Mouse (Mus musculus): ENCODE measurements around the gene Wdr13. TPM values are rescaled to one million over a fixed set of nuclear protein-coding genes. Genes with fewer than 3 reads are reported as not detected.
A peak's percentile ranks its signal among the peaks of the same experiment; 100 is the strongest.

The Wdr13 gene
- polyA plus RNA-seq, 1 experiment from 2014 or later, result 19.8 TPM

DNA sequence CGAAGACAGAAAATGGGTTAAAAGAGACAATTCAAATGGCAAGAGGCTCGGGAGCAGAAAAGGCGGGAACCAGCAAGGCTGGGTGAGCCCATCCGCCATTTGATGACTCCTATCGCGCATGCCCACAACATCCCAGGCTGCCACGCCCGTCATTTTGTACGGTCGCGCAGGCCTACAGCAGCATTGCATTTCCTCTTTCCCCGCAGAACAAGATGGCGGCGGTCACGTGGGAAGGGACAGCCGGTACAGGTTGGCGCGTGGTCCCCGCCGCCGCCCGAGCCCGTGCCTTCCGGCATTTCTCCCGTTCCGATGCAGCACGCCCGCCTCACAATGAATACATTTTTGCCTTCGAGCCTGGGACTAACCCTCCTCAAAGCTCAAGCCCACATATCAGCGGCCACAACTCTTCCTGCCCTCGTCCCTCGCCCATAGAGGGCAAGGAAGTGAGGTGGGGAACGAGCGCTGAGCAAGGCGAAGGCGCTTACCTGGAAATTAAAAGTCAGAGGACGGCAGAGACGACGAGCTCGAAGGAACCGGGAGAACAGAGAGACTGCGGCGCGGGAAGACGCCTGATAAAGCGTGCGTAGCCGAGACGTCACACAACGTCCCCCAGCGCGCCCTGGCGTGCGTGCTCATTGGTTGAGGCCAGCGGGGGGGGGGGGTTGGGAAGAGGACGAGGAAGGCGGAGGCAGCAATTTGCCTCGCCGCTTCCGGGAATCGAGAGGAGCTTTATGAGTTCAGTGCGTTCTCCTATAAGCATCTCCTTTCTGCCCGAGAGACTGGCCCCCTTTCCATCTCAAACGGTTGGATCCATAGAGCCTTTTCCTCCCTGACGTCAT lies 12.7 kb upstream of the Wdr13 start, which contains the start of gene Rbm3:
TSS of gene Rbm3 (minus strand) at position 728 of the 839 bp plus-strand sequence.
- WGBS, result 22% methylated on average over 62 of the region's 65 CpGs
- H3K4me3 ChIP-seq (ENCODE audit: low read length), result peak within 1 kb of the TSS; percentile 67
- peak within 1 kb of the TSS; percentile 64 for H3K4me2 ChIP-seq (ENCODE audit: low read depth, low read length)
- H3K36me3 ChIP-seq (ENCODE audit: control insufficient read depth, insufficient read depth, low read length), result no peaks in the 10 kb centered on the region
- peak; percentile 97 for ATAC-seq
- peaks cover 6% of the 10 kb centered on the region for H3K4me1 ChIP-seq (ENCODE audit: control insufficient read depth, insufficient read depth, low read length)
- H3K27ac ChIP-seq (ENCODE audit: low read length), result peak within 1 kb of the TSS; percentile 97
- H3K9ac ChIP-seq (ENCODE audit: low read depth, low read length), result peak within 1 kb of the TSS; percentile 81
- H3K9me3 ChIP-seq (ENCODE audit: control insufficient read depth, low read length), result no peaks in the 10 kb centered on the region
- no peaks in the 10 kb centered on the region for H3K27me3 ChIP-seq (replicated peaks; ENCODE audit: control insufficient read depth, insufficient read depth, low read length)

DNA sequence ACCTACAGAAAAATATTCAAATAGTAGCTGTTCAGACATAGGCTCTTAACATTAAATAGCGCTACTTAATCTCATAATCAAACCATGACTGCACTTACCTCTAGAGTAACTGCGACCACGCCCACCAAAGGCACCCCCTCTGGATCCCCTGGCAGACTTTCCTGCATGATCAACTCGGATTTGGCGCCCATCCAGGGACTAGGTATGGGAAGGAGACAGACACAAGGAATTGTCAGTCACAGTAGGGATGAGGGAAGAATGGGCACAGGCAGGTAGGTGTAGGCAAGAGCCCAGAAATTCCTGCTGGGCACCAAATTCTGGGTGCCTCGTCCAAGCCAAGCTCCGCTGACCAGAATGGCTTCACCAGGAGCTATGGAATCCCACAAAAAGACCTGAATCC lies 11.1 kb upstream of the Wdr13 start:
- H3K27me3 ChIP-seq (replicated peaks; ENCODE audit: control insufficient read depth, insufficient read depth, low read length), result no peaks in the 10 kb centered on the region
- peak overlapping the region; percentile 81 for H3K9ac ChIP-seq (ENCODE audit: low read depth, low read length)
- peak overlapping the region; percentile 64 for H3K4me2 ChIP-seq (ENCODE audit: low read depth, low read length)
- no peak overlapping the region for H3K27ac ChIP-seq (ENCODE audit: low read length)
- H3K4me3 ChIP-seq (ENCODE audit: low read length), result peak overlapping the region; percentile 67
- H3K9me3 ChIP-seq (ENCODE audit: control insufficient read depth, low read length), result no peaks in the 10 kb centered on the region
- 68% methylated on average over 7 of the region's 7 CpGs for WGBS
- no peak for ATAC-seq
- peaks cover 6% of the 10 kb centered on the region for H3K4me1 ChIP-seq (ENCODE audit: control insufficient read depth, insufficient read depth, low read length)
- H3K36me3 ChIP-seq (ENCODE audit: control insufficient read depth, insufficient read depth, low read length), result no peaks in the 10 kb centered on the region

DNA sequence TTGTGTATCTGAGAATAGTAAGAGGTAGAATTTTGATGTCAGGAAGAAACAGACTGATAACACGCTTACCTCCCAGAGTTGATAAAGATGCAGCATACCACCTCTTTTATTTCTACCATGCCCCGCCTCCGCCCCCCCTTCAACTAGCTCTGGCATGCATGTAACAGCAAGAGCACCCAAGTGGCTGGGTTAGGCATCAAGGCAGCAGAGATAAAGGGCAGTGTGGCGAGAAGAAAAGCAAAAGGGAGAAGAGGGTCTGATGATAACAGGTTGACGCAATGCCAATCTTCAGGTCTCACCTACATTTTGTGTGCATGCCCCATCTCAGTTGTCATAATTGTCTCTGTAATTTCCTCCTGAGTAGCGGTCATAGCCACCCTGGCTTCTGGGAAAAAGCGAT lies 10.3 kb upstream of the Wdr13 start:
- WGBS, result 83% methylated on average over 7 of the region's 7 CpGs
- H3K27me3 ChIP-seq (replicated peaks; ENCODE audit: control insufficient read depth, insufficient read depth, low read length), result no peaks in the 10 kb centered on the region
- H3K36me3 ChIP-seq (ENCODE audit: control insufficient read depth, insufficient read depth, low read length), result no peaks in the 10 kb centered on the region
- H3K4me1 ChIP-seq (ENCODE audit: control insufficient read depth, insufficient read depth, low read length), result peaks cover 6% of the 10 kb centered on the region
- H3K4me2 ChIP-seq (ENCODE audit: low read depth, low read length), result 0 out of 2 replicates have a peak overlapping the region, but pooled peaks have one; percentile 1
- H3K4me3 ChIP-seq (ENCODE audit: low read length), result no peak overlapping the region
- H3K9ac ChIP-seq (ENCODE audit: low read depth, low read length), result no peak overlapping the region
- no peak overlapping the region for H3K27ac ChIP-seq (ENCODE audit: low read length)
- ATAC-seq, result no peak
- no peaks in the 10 kb centered on the region for H3K9me3 ChIP-seq (ENCODE audit: control insufficient read depth, low read length)

DNA sequence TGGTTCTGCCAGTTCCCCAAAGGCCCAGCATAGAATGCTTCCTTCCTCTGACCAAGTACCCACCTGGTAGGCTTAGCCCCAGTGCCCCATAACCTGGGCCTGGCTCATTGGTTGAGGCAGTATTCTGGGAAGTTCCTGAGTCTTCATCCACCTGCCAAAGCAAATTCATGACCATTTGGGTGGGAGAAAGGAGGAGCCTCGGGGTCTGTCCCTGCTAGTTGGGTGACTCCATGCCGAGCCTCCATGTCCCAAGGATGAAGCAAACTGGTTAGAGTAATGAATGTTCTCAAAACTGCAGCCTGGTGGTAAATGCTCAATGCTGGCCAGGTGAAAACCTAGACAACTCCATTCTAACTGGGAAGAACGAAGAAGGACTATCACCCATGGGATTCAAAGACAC lies 8.4 kb upstream of the Wdr13 start:
- Histone ChIP-seq H3K4me2 (ENCODE audit: low read depth, low read length) (no peak overlapping the region), H3K4me3 (ENCODE audit: low read length) (no peak overlapping the region), H3K27ac (ENCODE audit: low read length) (no peak overlapping the region), H3K4me1 (ENCODE audit: control insufficient read depth, insufficient read depth, low read length) (peaks cover 6% of the 10 kb centered on the region), H3K9me3 (ENCODE audit: control insufficient read depth, low read length) (no peaks in the 10 kb centered on the region), H3K9ac (ENCODE audit: low read depth, low read length) (no peak overlapping the region), H3K27me3 (replicated peaks; ENCODE audit: control insufficient read depth, insufficient read depth, low read length) (no peaks in the 10 kb centered on the region), H3K36me3 (ENCODE audit: control insufficient read depth, insufficient read depth, low read length) (no peaks in the 10 kb centered on the region)
- ATAC-seq, result no peak
- 80% methylated on average over 3 of the region's 3 CpGs for WGBS

DNA sequence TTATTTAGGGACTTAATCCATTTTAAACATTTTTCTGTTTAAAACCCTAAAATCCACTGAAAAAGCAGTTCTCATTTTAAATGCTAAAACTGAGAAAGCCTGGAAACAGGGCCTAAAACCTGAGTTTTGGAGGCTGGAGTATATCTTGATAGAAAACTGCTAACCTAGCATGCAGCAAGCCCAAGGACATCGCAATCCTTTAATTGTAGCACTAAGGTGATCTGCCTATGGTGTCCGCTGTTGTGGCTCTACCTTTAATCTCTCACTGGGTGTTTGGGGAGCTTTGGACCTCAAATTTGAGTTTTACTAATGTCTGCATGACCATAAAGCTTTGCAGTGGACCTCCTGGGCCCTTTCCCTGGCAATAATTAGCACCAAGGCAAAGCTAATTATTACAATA lies 7.8 kb upstream of the Wdr13 start:
- no peak overlapping the region for H3K9ac ChIP-seq (ENCODE audit: low read depth, low read length)
- H3K27ac ChIP-seq (ENCODE audit: low read length), result no peak overlapping the region
- H3K4me3 ChIP-seq (ENCODE audit: low read length), result no peak overlapping the region
- H3K9me3 ChIP-seq (ENCODE audit: control insufficient read depth, low read length), result no peaks in the 10 kb centered on the region
- no peaks in the 10 kb centered on the region for H3K27me3 ChIP-seq (replicated peaks; ENCODE audit: control insufficient read depth, insufficient read depth, low read length)
- ATAC-seq, result no peak
- peaks cover 6% of the 10 kb centered on the region for H3K4me1 ChIP-seq (ENCODE audit: control insufficient read depth, insufficient read depth, low read length)
- 89% methylated on average over 2 of the region's 2 CpGs for WGBS
- H3K36me3 ChIP-seq (ENCODE audit: control insufficient read depth, insufficient read depth, low read length), result no peaks in the 10 kb centered on the region
- H3K4me2 ChIP-seq (ENCODE audit: low read depth, low read length), result no peak overlapping the region

DNA sequence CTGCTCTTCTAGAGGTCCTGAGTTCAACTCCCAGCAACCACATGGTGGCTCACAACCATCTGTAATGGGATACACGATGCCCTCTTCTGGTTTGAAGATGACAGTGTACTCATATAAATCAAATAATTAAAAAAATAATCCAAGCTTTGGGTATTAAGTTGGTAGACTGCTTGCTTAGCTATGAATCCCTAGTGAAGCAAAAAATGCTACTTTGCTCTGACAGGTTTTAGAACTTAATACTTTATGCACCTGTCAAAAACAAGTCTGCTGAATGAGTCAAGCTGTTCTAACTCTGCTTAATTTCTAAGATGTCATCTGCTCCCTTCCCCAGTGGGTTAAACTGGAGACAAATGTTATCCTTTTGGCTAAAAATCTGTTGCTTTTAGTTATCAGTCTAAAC lies 6.8 kb upstream of the Wdr13 start:
- Histone ChIP-seq H3K9me3 (ENCODE audit: control insufficient read depth, low read length) (no peaks in the 10 kb centered on the region), H3K4me2 (ENCODE audit: low read depth, low read length) (no peak overlapping the region), H3K36me3 (ENCODE audit: control insufficient read depth, insufficient read depth, low read length) (no peaks in the 10 kb centered on the region), H3K4me3 (ENCODE audit: low read length) (no peak overlapping the region), H3K9ac (ENCODE audit: low read depth, low read length) (no peak overlapping the region), H3K27ac (ENCODE audit: low read length) (no peak overlapping the region), H3K27me3 (replicated peaks; ENCODE audit: control insufficient read depth, insufficient read depth, low read length) (no peaks in the 10 kb centered on the region), H3K4me1 (ENCODE audit: control insufficient read depth, insufficient read depth, low read length) (peaks cover 6% of the 10 kb centered on the region)
- ATAC-seq, result no peak
- 50% methylated on average over 1 of the region's 1 CpGs for WGBS

DNA sequence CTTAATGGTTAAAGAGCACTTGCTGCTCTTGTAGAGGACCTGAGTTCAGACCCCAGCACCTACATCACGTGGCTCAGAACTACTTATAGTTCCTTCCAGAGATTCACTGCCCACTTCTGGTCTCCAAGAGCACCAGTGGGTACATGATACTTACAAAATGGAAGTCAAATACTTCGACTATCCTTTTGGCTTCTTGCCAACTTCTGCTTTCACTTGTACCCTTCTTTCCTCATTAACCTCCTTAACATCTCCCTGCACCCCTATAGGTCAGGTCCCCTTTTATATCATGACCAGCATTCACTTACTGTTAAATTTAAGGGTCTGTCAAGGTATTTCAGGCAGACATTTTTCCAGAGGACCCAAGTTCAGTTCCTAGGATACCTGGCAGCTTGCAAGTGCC lies 3.2 kb upstream of the Wdr13 start:
- Histone ChIP-seq H3K4me3 (ENCODE audit: low read length) (no peak overlapping the region), H3K27me3 (replicated peaks; ENCODE audit: control insufficient read depth, insufficient read depth, low read length) (no peaks in the 10 kb centered on the region), H3K9ac (ENCODE audit: low read depth, low read length) (no peak overlapping the region), H3K36me3 (ENCODE audit: control insufficient read depth, insufficient read depth, low read length) (no peaks in the 10 kb centered on the region), H3K27ac (ENCODE audit: low read length) (no peak overlapping the region), H3K4me1 (ENCODE audit: control insufficient read depth, insufficient read depth, low read length) (no peaks in the 10 kb centered on the region), H3K9me3 (ENCODE audit: control insufficient read depth, low read length) (no peaks in the 10 kb centered on the region), H3K4me2 (ENCODE audit: low read depth, low read length) (no peak overlapping the region)
- no peak for ATAC-seq
- 49% methylated on average over 2 of the region's 2 CpGs for WGBS

DNA sequence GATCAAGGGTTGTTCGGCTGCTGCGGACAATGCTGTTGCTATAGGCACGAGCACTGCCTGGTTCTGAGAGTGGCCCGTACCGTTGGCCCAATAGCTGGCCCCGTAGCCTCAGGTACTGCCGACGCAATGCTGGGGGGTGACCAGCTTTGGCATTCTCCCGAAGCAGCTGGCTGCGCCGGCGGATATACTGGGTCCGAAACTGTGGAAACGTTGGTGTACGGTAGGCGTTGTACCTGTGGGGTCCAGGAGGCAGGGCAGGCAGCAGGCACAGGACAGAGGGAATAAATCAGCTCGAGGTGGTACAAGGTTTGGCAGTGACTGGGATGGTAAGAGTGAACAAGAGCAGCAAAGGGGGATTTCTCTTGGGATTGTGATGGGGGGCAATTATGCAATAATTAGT lies 1.3 kb downstream of the Wdr13 start:
- Histone ChIP-seq H3K27me3 (replicated peaks; ENCODE audit: control insufficient read depth, insufficient read depth, low read length) (no peaks in the 10 kb centered on the region), H3K27ac (ENCODE audit: low read length) (peak overlapping the region; percentile 98; the same call in 1 of the 2 replicates), H3K9me3 (ENCODE audit: control insufficient read depth, low read length) (no peaks in the 10 kb centered on the region), H3K4me2 (ENCODE audit: low read depth, low read length) (peak overlapping the region; percentile 48), H3K4me1 (ENCODE audit: control insufficient read depth, insufficient read depth, low read length) (no peaks in the 10 kb centered on the region), H3K36me3 (ENCODE audit: control insufficient read depth, insufficient read depth, low read length) (peaks cover 4% of the 10 kb centered on the region; the same call in 1 of the 2 replicates), H3K9ac (ENCODE audit: low read depth, low read length) (0 out of 2 replicates have a peak overlapping the region, but pooled peaks have one; percentile 24), H3K4me3 (ENCODE audit: low read length) (peak overlapping the region; percentile 64)
- no peak for ATAC-seq
- WGBS, result 89% methylated on average over 17 of the region's 17 CpGs

DNA sequence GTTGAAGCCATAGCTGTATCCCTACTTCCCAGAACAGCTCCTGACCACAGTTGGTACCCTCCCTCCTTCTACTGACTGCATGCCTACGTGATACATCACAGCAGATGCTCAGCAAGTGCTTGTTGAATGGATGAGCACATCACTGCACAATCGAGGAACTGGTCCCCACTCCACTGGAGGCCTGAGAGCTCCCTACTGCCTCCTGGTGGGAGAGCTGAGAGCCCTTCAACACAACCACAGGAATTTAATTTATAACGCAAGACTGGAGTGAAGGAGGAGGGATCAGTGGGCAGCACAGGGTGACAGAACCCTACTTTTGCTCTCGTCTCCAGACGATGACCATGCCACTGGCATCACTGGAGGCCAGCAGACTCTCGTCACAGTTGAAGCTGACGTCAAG lies 7.5 kb downstream of the Wdr13 start:
- H3K27me3 ChIP-seq (replicated peaks; ENCODE audit: control insufficient read depth, insufficient read depth, low read length), result no peaks in the 10 kb centered on the region
- H3K27ac ChIP-seq (ENCODE audit: low read length), result no peak overlapping the region
- no peak overlapping the region for H3K9ac ChIP-seq (ENCODE audit: low read depth, low read length)
- H3K4me2 ChIP-seq (ENCODE audit: low read depth, low read length), result no peak overlapping the region
- WGBS, result 86% methylated on average over 7 of the region's 7 CpGs
- ATAC-seq, result no peak
- no peaks in the 10 kb centered on the region for H3K4me1 ChIP-seq (ENCODE audit: control insufficient read depth, insufficient read depth, low read length)
- no peaks in the 10 kb centered on the region for H3K9me3 ChIP-seq (ENCODE audit: control insufficient read depth, low read length)
- peaks cover 4% of the 10 kb centered on the region; the same call in 1 of the 2 replicates for H3K36me3 ChIP-seq (ENCODE audit: control insufficient read depth, insufficient read depth, low read length)
- H3K4me3 ChIP-seq (ENCODE audit: low read length), result no peak overlapping the region

All from intestine, embryonic 16.5 days (tissue).